ENCODE assay signal across 9 mouse cellular contexts in the genomic region with DNA sequence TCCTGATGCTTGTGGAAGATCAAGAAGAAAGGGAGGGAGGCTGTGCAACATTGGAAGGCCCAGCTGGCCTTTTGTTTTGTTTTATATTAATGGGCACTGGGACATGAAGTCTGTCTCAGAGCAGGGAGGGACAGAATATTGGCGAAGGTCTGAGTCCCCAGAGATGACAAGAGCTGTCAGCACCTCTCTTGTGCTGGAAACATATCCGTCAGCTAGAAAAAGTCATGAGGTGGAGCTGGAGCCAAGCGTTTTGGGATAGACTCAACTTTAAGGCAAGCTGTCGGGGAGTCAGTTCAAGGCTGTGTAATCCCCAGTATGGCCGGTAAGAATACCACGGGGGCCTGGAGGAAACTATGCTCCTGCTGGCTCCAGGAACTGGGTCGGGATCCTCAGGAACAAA.
A peak's percentile ranks its signal among the peaks of the same experiment; 100 is the strongest.
DNase-seq lines count a peak whose midpoint lies in the region; ATAC-seq lines count a peak whose summit lies in the region.
"Had no signal": no experiment of that assay in that cellular context is flagged by ENCODE, and none has a peak within 500 bp of the region (broad histone marks: within the 10 kb centered on the region; RNA-seq: fewer than 3 reads in every experiment).

No protein-coding gene starts in this region.

- peak; percentile 73 for ATAC-seq in heart, embryonic 15.5 days (replicated peaks; ENCODE audit: insufficient number of reproducible peaks, insufficient read depth, low FRiP score, low read depth)
- ATAC-seq in kidney, embryonic 14.5 days (ENCODE audit: low FRiP score, low TSS enrichment), result no peak
- no peak for ATAC-seq in frontal cortex, adult (ENCODE audit: low TSS enrichment)

- peaks cover 43% of the 10 kb centered on the region for H3K4me1 ChIP-seq in heart, embryonic 15.5 days (replicated peaks)
- no peaks in the 10 kb centered on the region for H3K4me1 ChIP-seq in kidney, embryonic 14.5 days (ENCODE audit: control insufficient read depth, insufficient read depth, low read length)

- H3K9me3 ChIP-seq in heart, embryonic 15.5 days (replicated peaks), result no peaks in the 10 kb centered on the region
- H3K9me3 ChIP-seq in kidney, embryonic 14.5 days (ENCODE audit: control insufficient read depth, low read length), result no peaks in the 10 kb centered on the region

- no peaks in the 10 kb centered on the region for H3K36me3 ChIP-seq in heart, embryonic 15.5 days
- H3K36me3 ChIP-seq in kidney, embryonic 14.5 days (ENCODE audit: control insufficient read depth, insufficient read depth, low read length), result no peaks in the 10 kb centered on the region

- H3K27ac ChIP-seq in heart, embryonic 15.5 days, result peak overlapping the region; percentile 80
- H3K27ac ChIP-seq in kidney, embryonic 14.5 days (ENCODE audit: low read depth, low read length), result no peak overlapping the region

- no peak overlapping the region for H3K4me3 ChIP-seq in heart, embryonic 15.5 days
- H3K4me3 ChIP-seq in kidney, embryonic 14.5 days (ENCODE audit: low read length), result no peak overlapping the region

- H3K27me3 ChIP-seq in heart, embryonic 15.5 days, result no peaks in the 10 kb centered on the region
- H3K27me3 ChIP-seq in kidney, embryonic 14.5 days (ENCODE audit: control insufficient read depth, insufficient read depth, low read length), result no peaks in the 10 kb centered on the region

- no peak overlapping the region for H3K9ac ChIP-seq in heart, embryonic 15.5 days
- no peak overlapping the region for H3K9ac ChIP-seq in kidney, embryonic 14.5 days (ENCODE audit: low read depth, low read length)

- WGBS in heart, embryonic 15.5 days, result 24% methylated on average over 7 of the region's 7 CpGs
- 71% methylated on average over 7 of the region's 7 CpGs for WGBS in kidney, embryonic 14.5 days

- H3K4me2 ChIP-seq in heart, embryonic 15.5 days, result no peak overlapping the region
- H3K4me2 ChIP-seq in kidney, embryonic 14.5 days (replicated peaks; ENCODE audit: low read depth, low read length), result no peak overlapping the region

- DNase-seq in cerebellum, postnatal 10 days, result peak; percentile 19 to 25
- no peak for DNase-seq in cerebellum, adult 9-11 months
- DNase-seq in gastrocnemius, adult 8-10 months (ENCODE audit: low spot score in 2 of 2), result peak; percentile 62 to 63
- DNase-seq in lung, postnatal 25 days (ENCODE audit: low spot score), result peak; percentile 13
- DNase-seq in cerebellum, adult 9-10 months, result no peak
- DNase-seq: liver had no signal

Comparison
In these comparisons a context has a peak if more than half of its experiments do, and no peak if none do; other contexts are left out.
1. DNase-seq: peak in cerebellum, postnatal 10 days (2 of 2), gastrocnemius, adult 8-10 months (2 of 2) and lung, postnatal 25 days (single experiment); none in cerebellum, adult 9-11 months (single experiment) and cerebellum, adult 9-10 months (single experiment).